Mouse (Mus musculus): ENCODE results near the gene Celf2.

GRCm38 (mm10) chr2:7534615-7535204, 25.3 kb upstream of the Celf2 start:
- TF ChIP-seq CTCF (IDR thresholded peaks at IDR 0.05; ENCODE audit: extremely low read depth, insufficient read depth, insufficient read length, insufficient replicate concordance) (no peak), POLR2A (IDR thresholded peaks at IDR 0.05; ENCODE audit: low read depth, low read length) (no peak)
